ENCODE assay signal across 8 mouse cellular contexts in genomic region chr16:77330996-77331395, GRCm38 (mm10).
DNase-seq lines count a peak whose midpoint lies in the region; ATAC-seq and TF ChIP-seq lines count a peak whose summit lies in the region.

No protein-coding gene starts in this region.

- H3K27ac ChIP-seq in hindbrain, postnatal 0 days = peak overlapping the region; percentile 84
- no peak overlapping the region for H3K27ac ChIP-seq in liver, embryonic 13.5 days
- H3K27ac ChIP-seq in midbrain, postnatal 0 days (ENCODE audit: low read depth, low read length) = peak overlapping the region; percentile 44; the same call in 1 of the 2 replicates

- H3K36me3 ChIP-seq in hindbrain, postnatal 0 days (ENCODE audit: insufficient read depth, low read length) = no peaks in the 10 kb centered on the region
- no peaks in the 10 kb centered on the region for H3K36me3 ChIP-seq in liver, embryonic 13.5 days
- no peaks in the 10 kb centered on the region for H3K36me3 ChIP-seq in midbrain, postnatal 0 days (ENCODE audit: insufficient read depth, low read length)

- H3K9ac ChIP-seq in hindbrain, postnatal 0 days (replicated peaks; ENCODE audit: low read length) = peak overlapping the region; percentile 56
- no peak overlapping the region for H3K9ac ChIP-seq in liver, embryonic 13.5 days
- H3K9ac ChIP-seq in midbrain, postnatal 0 days (replicated peaks; ENCODE audit: low read length, poor library complexity, severe bottlenecking) = no peak overlapping the region

- 7% methylated on average over 8 of the region's 8 CpGs for WGBS in hindbrain, postnatal 0 days
- WGBS in liver, embryonic 13.5 days (ENCODE audit: insufficient replicate concordance) = 38% methylated on average over 8 of the region's 8 CpGs
- WGBS in midbrain, postnatal 0 days = 17% methylated on average over 8 of the region's 8 CpGs

- peaks cover 6% of the 10 kb centered on the region; the same call in 1 of the 2 replicates for H3K4me1 ChIP-seq in hindbrain, postnatal 0 days (ENCODE audit: insufficient read depth, low read length)
- no peaks in the 10 kb centered on the region for H3K4me1 ChIP-seq in liver, embryonic 13.5 days (replicated peaks)
- no peaks in the 10 kb centered on the region for H3K4me1 ChIP-seq in midbrain, postnatal 0 days (ENCODE audit: insufficient read depth, low read length)

- peak overlapping the region; percentile 64 for H3K4me2 ChIP-seq in hindbrain, postnatal 0 days (ENCODE audit: low read depth, low read length)
- peak overlapping the region; percentile 40 for H3K4me2 ChIP-seq in liver, embryonic 13.5 days
- peak overlapping the region; percentile 44 for H3K4me2 ChIP-seq in midbrain, postnatal 0 days (ENCODE audit: low read depth, low read length, poor library complexity, severe bottlenecking)

- no peak for ATAC-seq in hindbrain, postnatal 0 days
- ATAC-seq in liver, embryonic 13.5 days (ENCODE audit: low read depth) = no peak
- no peak for ATAC-seq in midbrain, postnatal 0 days (ENCODE audit: low FRiP score)

- H3K9me3 ChIP-seq in hindbrain, postnatal 0 days (ENCODE audit: low read length) = no peaks in the 10 kb centered on the region
- H3K9me3 ChIP-seq in liver, embryonic 13.5 days (replicated peaks) = no peaks in the 10 kb centered on the region
- no peaks in the 10 kb centered on the region for H3K9me3 ChIP-seq in midbrain, postnatal 0 days (ENCODE audit: low read length)

- no peaks in the 10 kb centered on the region for H3K27me3 ChIP-seq in hindbrain, postnatal 0 days (ENCODE audit: insufficient read depth, low read length)
- H3K27me3 ChIP-seq in liver, embryonic 13.5 days = no peaks in the 10 kb centered on the region
- H3K27me3 ChIP-seq in midbrain, postnatal 0 days (ENCODE audit: insufficient read depth, low read length) = no peaks in the 10 kb centered on the region

- TF ChIP-seq CTCF in hindbrain, postnatal 0 days (IDR thresholded peaks at IDR 0.05; ENCODE audit: low read depth) = no peak
- no peak for TF ChIP-seq CTCF in midbrain, postnatal 0 days (IDR thresholded peaks at IDR 0.05)

- intact Hi-C loops in gastrocnemius, postnatal 14 days (cut with DNase I; ENCODE audit: low total_unique reads) = no loop called here

- H3K4me3 ChIP-seq in hindbrain, postnatal 0 days (ENCODE audit: low read length) = peak overlapping the region; percentile 37
- H3K4me3 ChIP-seq in liver, embryonic 13.5 days (replicated peaks) = peak overlapping the region; percentile 8; the same call in 1 of the 2 replicates
- peak overlapping the region; percentile 32 for H3K4me3 ChIP-seq in midbrain, postnatal 0 days (ENCODE audit: low read depth, low read length)

- DNase-seq in thymus, adult 18-20 months = peak; percentile 7 to 43
- no peak for DNase-seq in thymus, postnatal 0 days (ENCODE audit: low spot score)
- peak; percentile 6 for DNase-seq in gastrocnemius, postnatal 14 days
- peak; percentile 54 for DNase-seq in hindbrain, postnatal 0 days (ENCODE audit: low spot score)
- no peak for DNase-seq in liver, embryonic 13.5 days
- peak; percentile 71 for DNase-seq in midbrain, postnatal 0 days (ENCODE audit: low spot score)
- DNase-seq in thymus, postnatal 4 days = peak; percentile 44
- DNase-seq in cerebellum, adult 9-11 months = no peak

Comparison
In these comparisons a context has a peak if more than half of its experiments do, and no peak if none do; other contexts are left out.
1. DNase-seq: peak in thymus, adult 18-20 months (2 of 2), gastrocnemius, postnatal 14 days (single experiment), hindbrain, postnatal 0 days (single experiment), midbrain, postnatal 0 days (single experiment) and thymus, postnatal 4 days (single experiment); none in thymus, postnatal 0 days (single experiment), liver, embryonic 13.5 days (single experiment) and cerebellum, adult 9-11 months (single experiment).
2. Peak in every context shown above with its lines, with median percentiles within 50 percentile points of each other: H3K4me2 ChIP-seq and H3K4me3 ChIP-seq.